Mouse (Mus musculus): ENCODE measurements around the gene Capn12. TPM values are rescaled to one million over a fixed set of nuclear protein-coding genes. Genes with fewer than 3 reads are reported as not detected.
A peak's percentile ranks its signal among the peaks of the same experiment; 100 is the strongest.

Capn12 gene
- total RNA-seq (2021): under 1 TPM in 1 of 2 experiments, not detected in 1; 0.10 TPM
- long read RNA-seq, experiment 1: 0 reads
- long read RNA-seq, experiment 2: 0 reads

GRCm38 (mm10) chr7:28881199-28881598 lies at the start of gene Capn12:
TSS of gene Capn12 (plus strand) at chr7:28881422.
- DNase-seq: no peak

DNA sequence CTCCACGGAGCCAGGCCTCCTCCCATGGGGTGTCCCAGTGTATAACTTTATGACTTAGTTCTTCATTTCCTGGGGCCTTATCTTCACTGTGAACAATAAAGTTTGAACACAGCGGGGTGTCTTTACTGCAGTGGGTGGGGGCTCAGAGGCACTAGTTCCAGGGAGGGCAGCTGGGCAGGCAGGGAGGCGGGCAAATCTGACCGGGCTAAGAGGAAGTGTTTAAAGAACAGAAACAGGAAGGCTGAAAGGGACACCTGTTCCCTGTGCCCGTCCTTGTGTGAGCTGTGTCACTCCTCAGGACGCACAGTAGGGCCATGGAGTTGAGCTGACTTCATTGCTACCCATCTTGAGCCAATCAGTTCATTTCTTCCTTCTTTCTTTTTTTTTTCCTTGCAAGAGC lies 49.1 kb upstream of the Capn12 start:
- DNase-seq: no peak

DNA sequence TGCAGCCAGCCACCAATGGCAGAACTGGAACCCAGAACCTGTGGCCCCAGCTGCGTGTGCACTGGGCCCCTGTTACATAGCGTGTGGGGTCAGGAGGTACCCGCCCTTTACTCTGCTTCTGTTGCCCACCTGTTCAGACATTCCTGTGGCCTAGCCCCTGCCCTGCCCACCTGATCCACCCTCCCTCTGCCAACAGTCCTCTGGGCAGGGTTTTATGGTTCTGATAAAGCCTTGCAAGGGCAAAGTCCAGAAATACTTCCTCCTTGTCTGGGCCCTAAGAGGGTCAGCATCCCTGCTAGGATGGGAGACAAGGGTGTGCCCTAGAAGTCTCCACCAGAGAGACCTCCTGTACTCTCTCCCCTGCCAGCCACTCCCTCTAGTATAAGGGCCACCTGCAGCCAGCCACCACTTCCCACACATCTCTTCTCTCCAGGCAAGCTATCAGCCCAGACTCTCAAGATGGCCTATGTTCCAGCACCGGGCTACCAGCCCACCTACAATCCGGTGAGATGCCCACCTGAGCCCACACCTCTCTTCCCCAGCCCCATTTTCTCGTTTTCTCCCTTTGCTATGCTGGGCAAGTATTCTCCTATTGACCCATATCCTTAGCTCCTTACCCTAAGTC lies 47.4 kb upstream of the Capn12 start, which contains the start of gene Lgals4:
Gene Lgals4, plus strand, starts transcription at position 132 of the 625 bp plus-strand sequence.
- DNase-seq: no peak

DNA sequence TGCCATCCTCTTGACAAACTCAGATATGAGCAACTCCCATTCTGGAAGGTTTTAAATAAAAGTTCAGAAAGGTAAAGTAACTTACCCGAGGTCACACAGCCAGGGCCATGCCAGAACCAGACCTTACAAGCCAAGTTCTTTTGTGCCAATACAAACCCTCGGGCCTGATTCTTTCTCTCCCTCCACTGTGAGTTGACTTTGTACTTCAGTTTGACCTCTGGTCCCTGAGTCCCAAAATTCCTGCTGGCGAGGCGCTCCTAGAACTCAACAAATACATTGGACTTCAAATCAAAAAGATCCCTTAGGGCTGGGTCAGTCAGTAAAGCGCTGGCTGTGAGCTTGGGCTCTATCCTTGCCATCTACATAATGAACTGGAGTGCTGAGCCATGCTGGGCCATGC lies 44.3 kb upstream of the Capn12 start:
- no peak for DNase-seq

DNA sequence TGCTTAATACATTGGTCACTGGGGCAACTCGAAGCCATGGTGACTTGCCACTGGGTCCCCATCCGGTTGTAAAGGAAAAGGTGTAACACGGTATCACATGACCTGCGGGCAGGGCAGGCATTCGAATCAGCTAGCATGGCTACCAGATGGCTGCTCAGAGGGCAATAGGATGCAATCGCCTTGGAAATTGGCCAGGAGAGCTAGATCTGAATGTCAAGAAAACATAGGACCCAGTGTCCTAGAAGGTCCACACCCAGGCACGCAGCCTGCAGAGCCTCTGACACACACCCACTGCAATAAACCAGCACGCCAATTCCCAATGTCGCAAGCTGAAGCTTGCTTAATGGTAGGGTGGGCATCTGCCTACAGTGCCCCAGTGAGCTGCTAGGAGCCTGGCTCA lies 42.9 kb upstream of the Capn12 start:
- no peak for DNase-seq

- no peak for DNase-seq
These were observed 33.9 kb upstream of the Capn12 start for GRCm38 (mm10) chr7:28847273-28847672.

DNA sequence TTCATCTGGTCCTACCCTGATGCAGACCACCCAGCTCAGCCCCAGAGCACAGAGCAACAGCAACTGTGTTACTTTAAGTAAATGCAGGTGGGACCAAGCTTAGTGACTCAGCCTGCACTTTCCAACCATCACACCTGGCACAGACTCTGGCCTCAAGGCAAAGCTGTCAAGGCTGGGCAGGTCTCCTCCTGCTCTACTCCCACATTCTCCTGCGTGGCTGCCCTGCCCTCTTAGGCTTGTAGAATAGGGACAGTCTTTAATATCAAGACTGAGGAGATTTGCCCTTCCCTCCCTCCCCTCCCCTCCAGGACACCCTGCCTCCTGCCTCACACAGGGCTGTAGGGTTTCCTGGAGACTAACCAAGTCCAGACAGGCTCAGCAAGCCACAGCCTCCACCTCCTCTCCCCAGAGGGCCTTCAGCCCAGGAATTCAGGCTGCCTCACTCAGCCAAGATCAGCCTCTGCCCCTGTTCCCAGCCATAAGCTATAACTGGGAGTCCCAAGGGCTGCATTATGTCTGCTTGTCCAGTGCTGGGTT lies 31.5 kb upstream of the Capn12 start:
- DNase-seq: no peak

DNA sequence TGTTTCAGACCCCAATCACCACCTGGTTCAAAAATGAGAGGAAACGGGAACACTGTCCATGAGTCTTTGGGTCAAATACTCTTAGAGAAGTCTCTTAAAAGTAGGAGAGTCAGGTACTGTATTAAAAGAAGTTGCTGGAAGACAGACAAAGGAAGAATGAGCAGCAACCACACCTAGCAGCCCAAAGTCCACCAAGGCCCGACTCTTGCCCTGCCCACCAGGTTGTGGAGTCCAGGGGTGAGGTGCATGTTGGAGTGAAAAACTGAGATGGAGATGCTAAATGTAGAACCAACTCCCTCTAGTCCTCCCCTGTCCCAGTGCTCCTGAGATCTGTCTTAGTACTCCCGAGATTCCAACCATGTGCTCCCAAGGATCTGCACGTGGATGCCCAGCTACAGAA lies 30.6 kb upstream of the Capn12 start:
- DNase-seq: no peak

GRCm38 (mm10) chr7:28859953-28860352 lies 21.3 kb upstream of the Capn12 start:
- DNase-seq: no peak

- no peak for DNase-seq
These were observed 20.3 kb upstream of the Capn12 start for GRCm38 (mm10) chr7:28860898-28861297.

DNA sequence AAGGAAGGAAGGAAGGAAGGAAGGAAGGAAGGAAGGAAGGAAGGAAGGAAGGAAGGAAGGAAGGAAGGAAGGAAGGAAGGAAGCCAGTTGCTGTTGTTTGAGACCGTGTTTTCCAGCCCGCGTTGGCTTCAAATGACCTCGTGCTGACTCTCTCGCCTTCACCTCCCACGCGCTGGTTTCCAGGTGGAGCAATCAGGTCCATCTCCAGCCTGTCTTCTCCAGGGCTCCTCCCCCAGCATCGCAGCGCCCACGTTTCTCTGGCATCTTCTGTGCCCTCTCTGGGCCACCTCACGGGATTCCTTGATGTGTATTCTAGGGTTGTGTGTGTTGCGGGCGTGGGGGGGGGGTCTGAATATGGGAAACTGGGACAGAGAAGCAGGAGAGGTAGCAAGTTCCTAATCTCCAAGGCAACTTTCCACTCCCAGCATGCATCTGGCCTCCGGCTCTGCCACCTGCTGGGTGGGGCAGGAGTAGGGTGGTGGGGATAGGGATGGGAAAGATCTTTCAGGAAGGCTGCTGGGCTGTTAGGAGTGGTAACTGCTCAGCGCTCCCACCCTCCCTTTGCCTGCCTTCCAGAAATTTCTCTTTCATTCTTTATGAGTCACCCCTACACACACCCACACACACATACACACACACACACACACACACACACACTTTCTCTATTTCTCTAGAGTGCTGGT lies 18.3 kb upstream of the Capn12 start:
- DNase-seq: no peak

DNA sequence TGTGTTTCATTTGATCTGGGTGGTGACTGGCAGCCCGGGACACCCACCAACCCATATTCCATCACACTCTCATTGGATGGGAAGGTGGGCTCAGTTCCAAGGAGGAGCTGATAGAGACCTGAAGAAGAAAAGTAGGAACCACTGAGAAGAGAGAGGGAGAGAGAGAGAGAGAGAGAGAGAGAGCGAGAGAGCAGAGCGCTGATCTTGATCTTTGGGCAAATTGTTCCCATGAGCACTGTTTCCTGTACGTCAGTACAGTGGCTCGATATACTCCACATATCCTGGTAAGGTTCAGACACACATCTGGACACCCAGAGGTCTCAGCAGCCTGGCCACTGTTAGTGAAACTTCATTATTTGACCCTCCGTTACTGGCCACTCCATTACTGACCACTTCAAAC lies 17.7 kb upstream of the Capn12 start, which contains the start of gene Lgals7:
Gene Lgals7, plus strand, starts transcription at position 314 of the 400 bp plus-strand sequence.
- DNase-seq: no peak

DNA sequence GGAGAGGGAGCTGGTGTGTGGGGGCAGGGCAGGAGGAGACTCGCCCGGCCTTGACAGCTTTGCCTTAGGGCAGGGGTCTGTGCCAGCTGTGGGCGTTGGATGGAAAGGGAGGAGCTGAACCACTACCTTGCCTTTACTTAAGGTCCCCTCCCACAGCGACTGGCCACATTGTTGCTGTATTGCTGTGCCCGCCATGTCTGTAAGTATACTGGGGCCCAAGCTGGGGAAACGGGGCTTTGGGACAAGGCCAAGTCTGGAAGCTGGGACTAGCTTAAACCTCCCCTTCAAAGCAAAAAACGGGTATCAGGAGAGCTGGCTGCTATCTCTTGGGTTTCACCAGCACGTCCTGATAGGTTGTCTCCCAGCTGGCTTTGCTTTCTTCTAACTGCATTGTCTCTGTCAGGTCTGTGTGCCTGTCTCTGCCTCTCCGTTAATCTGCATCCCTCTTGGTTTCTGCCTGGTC lies 16.9 kb upstream of the Capn12 start:
- DNase-seq: no peak

- DNase-seq: peak; percentile 84
These were observed 15.5 kb upstream of the Capn12 start for GRCm38 (mm10) chr7:28865481-28866300.

- DNase-seq: no peak
These were observed 14.3 kb upstream of the Capn12 start for GRCm38 (mm10) chr7:28866769-28867507.

DNA sequence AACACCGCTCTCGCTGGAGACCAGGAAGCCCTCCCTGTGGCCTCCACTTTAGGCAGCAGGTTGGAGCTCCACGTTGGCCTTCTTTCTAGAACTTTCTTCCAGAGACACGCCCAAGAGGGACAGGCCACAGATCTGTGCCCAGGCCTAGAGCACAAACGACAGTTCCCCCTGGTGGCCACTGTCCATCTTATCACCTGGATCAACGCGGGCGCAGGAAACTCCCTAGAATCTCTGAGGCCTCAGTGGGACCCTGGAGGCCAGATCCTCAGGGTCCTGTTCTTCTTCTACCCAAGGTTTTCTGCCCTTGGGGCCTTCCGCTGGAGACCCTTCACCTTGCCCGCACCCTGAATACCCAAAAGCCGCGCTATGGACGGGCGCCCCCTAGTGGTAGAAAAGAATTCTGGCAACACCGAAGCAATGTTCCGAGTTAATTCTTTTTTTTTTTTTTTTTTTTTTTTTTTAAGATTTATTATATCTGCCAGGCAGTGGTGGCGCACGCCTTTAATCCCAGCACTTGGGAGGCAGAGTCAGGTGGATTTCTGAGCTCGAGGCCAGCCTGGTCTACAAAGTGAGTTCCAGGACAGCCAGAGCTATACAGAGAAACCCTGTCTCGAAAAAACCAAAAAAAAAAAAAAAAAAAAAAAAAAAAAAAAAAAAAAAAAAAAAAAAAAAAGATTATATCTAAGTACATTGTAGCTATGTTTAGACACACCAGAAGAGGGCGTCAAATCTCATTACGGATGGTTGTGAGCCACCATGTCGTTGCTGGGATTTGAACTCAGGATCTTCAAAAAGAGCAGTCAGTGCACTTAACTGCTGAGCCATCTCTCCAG lies 13.5 kb upstream of the Capn12 start:
- peak; percentile 65 for DNase-seq

DNA sequence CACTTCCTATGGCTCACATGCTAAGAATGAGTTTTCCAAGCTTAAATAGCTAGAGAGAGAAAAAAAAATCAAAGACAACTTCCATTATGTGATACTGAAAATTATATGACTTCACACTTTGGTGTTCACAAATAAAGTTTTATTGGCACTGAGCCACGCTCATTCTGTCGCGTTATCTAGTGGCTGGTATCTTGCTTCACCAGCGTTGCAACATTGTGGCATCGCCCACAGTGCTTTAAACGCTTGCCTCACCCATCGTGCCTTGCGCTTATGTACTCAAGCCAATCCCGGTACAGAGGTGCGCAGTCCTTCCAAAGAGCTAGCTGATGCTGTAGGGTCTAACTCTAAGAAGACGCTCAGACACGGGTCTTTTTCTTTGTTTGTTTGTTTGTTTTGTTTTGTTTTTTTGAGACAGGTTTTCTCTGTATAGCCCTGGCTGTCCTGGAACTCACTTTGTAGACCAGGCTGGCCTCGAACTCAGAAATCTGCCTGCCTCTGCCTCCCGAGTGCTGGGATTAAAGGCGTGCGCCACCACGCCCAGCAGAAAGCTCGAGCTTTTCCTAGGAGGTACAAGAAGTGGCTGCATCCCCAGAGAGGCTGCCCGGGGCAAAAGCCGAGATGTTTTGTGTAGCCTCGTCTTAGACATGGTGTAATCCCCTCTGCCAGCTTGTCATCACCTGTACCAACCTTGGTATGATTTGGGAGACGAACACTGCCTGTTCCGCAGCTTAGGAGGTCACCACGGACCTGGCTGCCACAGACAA lies 10.1 kb upstream of the Capn12 start:
- DNase-seq: no peak

DNA sequence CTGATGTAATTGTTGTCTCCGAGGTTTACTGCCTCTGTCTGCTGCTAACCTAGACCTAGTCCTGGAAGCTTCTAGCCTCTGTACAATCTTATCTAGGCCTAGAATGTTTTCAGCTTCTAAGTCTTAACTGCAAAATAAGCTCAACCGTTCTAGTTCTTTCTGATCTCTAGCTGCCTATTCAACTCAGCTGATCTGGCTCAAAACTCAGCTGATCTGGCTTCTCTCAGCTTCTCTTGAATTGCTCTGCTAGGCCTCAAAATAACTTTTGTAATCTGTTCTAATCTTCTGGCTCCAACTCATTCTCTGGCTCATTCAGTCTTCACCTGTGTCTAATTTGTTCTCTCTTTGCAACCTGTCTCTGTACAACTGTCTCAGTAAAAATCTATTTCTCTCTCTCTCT lies 6.7 kb upstream of the Capn12 start:
- no peak for DNase-seq

GRCm38 (mm10) chr7:28876099-28876498 lies 5.1 kb upstream of the Capn12 start:
- no peak for DNase-seq

GRCm38 (mm10) chr7:28877155-28877554 lies 4.1 kb upstream of the Capn12 start:
- DNase-seq: no peak

All from gastrocnemius, postnatal 25 days (tissue).